Mouse (Mus musculus) stomach, embryonic 15.5 days (tissue): ENCODE measurements at regions not wholly inside any gene's neighbourhood (a gene's known extent, or its start where the extent isn't known, plus 50 kb on each side); places are given as distances from the start of the nearest gene placed in this dataset.
A peak's percentile ranks its signal among the peaks of the same experiment; 100 is the strongest.

Experiments used
- ATAC-seq: fragments of 200-750 bp; cut with Nextera tagmentation; 2 replicates; pipeline ENCODE4 v1.8.0; 2017; ENCODE audit warnings: low read depth, moderate number of reproducible peaks, moderate TSS enrichment; ENCODE audit not compliant: insufficient read depth, low FRiP score
- H3K27ac ChIP-seq: fragments of 300-500 bp; sonication (generic); 2 replicates; pipeline ENCODE4 v1.5.1; 2015; ENCODE audit warnings: mild to moderate bottlenecking, inconsistent platforms
- H3K27me3 ChIP-seq: fragments of 300-500 bp; sonication (generic); replicated peaks from 2 replicates; pipeline ENCODE4 v1.6.1; 2015; ENCODE audit warnings: inconsistent platforms
- H3K36me3 ChIP-seq: fragments of 300-500 bp; sonication (generic); 2 replicates; pipeline ENCODE4 v1.6.1; 2015; ENCODE audit warnings: inconsistent platforms
- H3K4me1 ChIP-seq: fragments of 300-500 bp; sonication (generic); 2 replicates; pipeline ENCODE4 v1.6.1; 2015; ENCODE audit warnings: inconsistent platforms
- H3K4me2 ChIP-seq: fragments of 300-500 bp; sonication (generic); 2 replicates; pipeline ENCODE4 v1.6.1; 2015; ENCODE audit warnings: mild to moderate bottlenecking, inconsistent platforms
- H3K4me3 ChIP-seq: fragments of 300-500 bp; sonication (generic); replicated peaks from 2 replicates; pipeline ENCODE4 v1.5.1; 2015; ENCODE audit warnings: inconsistent platforms
- H3K9ac ChIP-seq: fragments of 300-500 bp; sonication (generic); 2 replicates; pipeline ENCODE4 v1.6.1; 2015; ENCODE audit warnings: inconsistent platforms
- H3K9me3 ChIP-seq: fragments of 300-500 bp; sonication (generic); 2 replicates; pipeline ENCODE4 v1.6.1; 2016; ENCODE audit warnings: inconsistent platforms
- WGBS: fragments of 180-500 bp; shearing (Covaris S2); methylation state at CpG from one replicate; pipeline ENCODE4 v1.1.7; 2015; 5-methylcytosine and 5-hydroxymethylcytosine counted together

DNA sequence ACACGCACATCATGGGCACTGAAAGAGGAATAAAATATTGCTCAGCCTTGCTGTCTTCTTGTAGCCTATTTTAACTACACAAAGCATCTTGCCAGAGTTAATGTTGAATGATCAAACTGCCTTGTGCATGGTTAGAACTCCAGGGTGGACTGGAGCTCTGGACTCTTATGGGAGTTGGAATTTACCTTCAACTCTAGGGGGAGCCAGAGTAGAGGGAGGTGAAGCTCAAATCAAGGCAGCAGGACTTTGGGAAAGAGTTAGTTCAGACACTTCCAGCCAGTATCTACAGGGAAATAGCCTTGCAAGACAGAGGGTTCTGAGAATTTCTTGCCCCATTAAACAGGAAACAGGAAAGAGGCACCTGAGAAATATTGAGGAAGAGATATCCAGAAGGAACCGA is 505.3 kb downstream of the Fat4 start:
- Histone ChIP-seq H3K27ac (0 out of 2 replicates have a peak overlapping the region, but pooled peaks have one; percentile 32), H3K4me3 (no peak overlapping the region), H3K9me3 (no peaks in the 10 kb centered on the region), H3K27me3 (no peaks in the 10 kb centered on the region), H3K36me3 (no peaks in the 10 kb centered on the region), H3K4me1 (peaks cover 8% of the 10 kb centered on the region; the same call in 1 of the 2 replicates), H3K4me2 (no peak overlapping the region), H3K9ac (no peak overlapping the region)
- ATAC-seq: no peak
- 44% methylated on average over 2 of the region's 2 CpGs for WGBS

DNA sequence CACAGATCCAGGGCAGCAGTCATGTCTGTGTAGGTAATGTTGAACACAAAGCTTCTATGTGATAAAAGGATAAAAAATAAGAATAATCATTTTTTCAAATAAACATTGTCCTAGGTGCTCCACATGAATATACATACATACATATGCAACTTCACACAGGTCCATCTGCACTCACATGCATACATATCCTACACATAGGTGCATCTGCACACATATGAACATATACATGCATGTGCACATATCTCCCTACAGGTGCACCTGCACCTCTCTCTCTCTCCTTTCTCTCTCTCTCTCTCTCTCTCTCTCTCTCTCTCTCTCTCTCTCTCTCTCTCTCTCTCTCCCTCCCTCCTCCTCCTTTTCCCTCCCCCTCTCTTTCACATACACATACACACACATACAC is 509.9 kb downstream of the Fat4 start:
- no peaks in the 10 kb centered on the region for H3K9me3 ChIP-seq
- no peak overlapping the region for H3K4me3 ChIP-seq
- H3K36me3 ChIP-seq: no peaks in the 10 kb centered on the region
- no peak overlapping the region for H3K9ac ChIP-seq
- H3K4me1 ChIP-seq: 0 out of 2 replicates have a peak, but pooled peaks cover 5% of the 10 kb centered on the region
- no peaks in the 10 kb centered on the region for H3K27me3 ChIP-seq
- no peak overlapping the region for H3K4me2 ChIP-seq
- ATAC-seq: no peak
- H3K27ac ChIP-seq: no peak overlapping the region

DNA sequence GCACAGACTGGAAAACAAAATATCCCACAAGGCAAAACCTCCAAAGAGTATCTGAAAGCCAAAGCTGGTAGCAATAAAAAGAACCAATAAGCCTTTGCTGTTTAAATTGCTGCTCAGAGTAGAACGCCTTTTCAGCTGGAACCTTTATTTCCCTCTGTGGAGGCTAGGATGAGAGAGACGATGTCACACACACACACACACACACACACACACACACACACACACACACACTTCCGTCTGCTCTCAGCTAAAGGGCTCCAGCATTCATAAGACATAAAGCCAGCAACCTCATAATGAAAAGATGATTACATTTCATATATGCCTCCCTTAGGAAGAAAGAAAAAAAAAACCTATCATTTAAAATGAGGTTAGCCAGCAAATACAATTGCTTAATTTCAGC is 510.5 kb downstream of the Fat4 start:
- 0 out of 2 replicates have a peak, but pooled peaks cover 4% of the 10 kb centered on the region for H3K4me1 ChIP-seq
- H3K27me3 ChIP-seq: no peaks in the 10 kb centered on the region
- no peak overlapping the region for H3K27ac ChIP-seq
- H3K4me3 ChIP-seq: no peak overlapping the region
- ATAC-seq: no peak
- no peaks in the 10 kb centered on the region for H3K9me3 ChIP-seq
- H3K9ac ChIP-seq: no peak overlapping the region
- no peaks in the 10 kb centered on the region for H3K36me3 ChIP-seq
- WGBS: 63% methylated on average over 3 of the region's 3 CpGs
- no peak overlapping the region for H3K4me2 ChIP-seq

DNA sequence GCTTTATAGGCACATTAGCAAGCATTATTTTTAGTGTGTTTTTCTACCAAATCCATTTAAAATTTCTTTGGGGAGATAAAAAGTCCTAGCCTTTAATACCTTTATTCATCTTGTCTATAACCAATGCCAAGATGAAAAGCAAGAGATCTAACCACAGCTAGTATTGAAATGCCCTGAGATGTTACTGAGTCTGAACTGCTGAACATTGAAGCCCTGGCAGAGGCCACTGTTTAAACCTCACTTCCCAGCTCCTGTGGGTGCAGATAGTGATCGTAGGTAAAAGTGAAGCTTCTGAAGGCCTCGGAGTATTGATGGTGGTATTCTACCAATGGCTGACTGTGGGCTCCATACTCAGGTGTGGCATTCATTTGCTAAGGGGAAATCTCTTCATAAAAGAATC is 510.9 kb downstream of the Fat4 start:
- H3K9ac ChIP-seq: no peak overlapping the region
- WGBS: 95% methylated on average over 2 of the region's 2 CpGs
- no peaks in the 10 kb centered on the region for H3K4me1 ChIP-seq
- H3K9me3 ChIP-seq: no peaks in the 10 kb centered on the region
- H3K27me3 ChIP-seq: no peaks in the 10 kb centered on the region
- no peaks in the 10 kb centered on the region for H3K36me3 ChIP-seq
- no peak for ATAC-seq
- H3K4me3 ChIP-seq: no peak overlapping the region
- no peak overlapping the region for H3K27ac ChIP-seq
- H3K4me2 ChIP-seq: no peak overlapping the region

DNA sequence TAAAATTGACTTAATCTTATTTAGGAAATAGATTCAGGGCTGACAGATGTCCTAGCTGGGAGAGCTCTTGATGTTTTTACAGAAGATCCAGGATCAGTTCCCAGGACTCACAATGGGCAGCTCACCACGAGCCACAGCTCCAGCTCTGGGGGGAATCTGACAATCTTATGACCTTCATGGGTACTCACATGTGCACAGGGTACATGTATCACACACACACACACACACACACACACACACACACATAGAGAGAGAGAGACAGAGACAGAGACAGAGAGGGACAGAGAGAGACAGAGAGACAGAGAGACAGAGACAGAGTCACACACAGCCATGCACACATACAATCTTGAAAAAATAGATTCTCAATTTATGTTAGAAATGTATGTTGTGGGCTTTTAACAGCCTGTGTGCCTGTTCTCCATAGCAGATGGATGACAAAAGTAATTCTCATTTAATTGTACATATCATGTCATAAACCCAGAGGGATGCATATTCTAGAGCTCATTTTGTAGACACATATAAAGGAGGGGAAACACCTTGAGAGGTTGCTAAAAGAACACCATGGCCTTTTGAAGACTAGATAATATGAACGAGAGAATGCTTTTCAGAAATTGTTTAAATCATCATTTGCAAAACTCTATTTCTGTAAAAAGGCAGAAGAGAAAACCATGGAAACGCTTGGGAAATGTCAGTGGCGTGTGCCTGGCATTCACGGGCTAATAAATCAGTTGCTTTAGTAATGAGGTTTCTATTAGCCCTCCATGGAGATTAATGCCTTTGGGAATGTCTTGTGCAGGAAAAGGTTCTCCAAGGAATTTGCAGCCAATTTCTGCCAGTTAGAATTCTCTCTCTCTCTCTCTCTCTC is 538.3 kb downstream of the Fat4 start:
- no peak overlapping the region for H3K4me3 ChIP-seq
- no peak for ATAC-seq
- no peaks in the 10 kb centered on the region for H3K4me1 ChIP-seq
- H3K36me3 ChIP-seq: no peaks in the 10 kb centered on the region
- H3K27me3 ChIP-seq: no peaks in the 10 kb centered on the region
- no peak overlapping the region for H3K4me2 ChIP-seq
- 63% methylated on average over 5 of the region's 5 CpGs for WGBS
- H3K9ac ChIP-seq: no peak overlapping the region
- H3K9me3 ChIP-seq: no peaks in the 10 kb centered on the region
- no peak overlapping the region for H3K27ac ChIP-seq

DNA sequence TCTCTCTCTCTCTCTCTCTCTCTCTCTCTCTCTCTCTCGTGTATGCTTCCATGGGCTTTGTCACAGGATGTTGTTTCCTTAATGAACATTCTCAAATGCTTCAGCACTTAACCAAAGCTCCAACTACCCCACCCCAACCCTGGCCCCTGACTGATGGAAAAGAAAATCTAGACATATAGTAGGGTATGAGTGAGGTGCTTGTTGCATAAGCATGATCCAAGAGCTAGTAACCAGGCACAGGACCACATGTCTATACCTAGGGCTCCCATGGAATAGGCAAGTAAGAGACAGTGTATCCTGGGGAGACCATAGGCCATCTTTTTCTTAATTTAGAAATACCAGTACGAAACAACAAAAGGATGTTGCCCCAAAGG is 538.9 kb downstream of the Fat4 start:
- Histone ChIP-seq H3K27ac (no peak overlapping the region), H3K9me3 (no peaks in the 10 kb centered on the region), H3K4me2 (no peak overlapping the region), H3K4me3 (no peak overlapping the region), H3K4me1 (no peaks in the 10 kb centered on the region), H3K9ac (no peak overlapping the region), H3K36me3 (no peaks in the 10 kb centered on the region), H3K27me3 (no peaks in the 10 kb centered on the region)
- no peak for ATAC-seq
- 74% methylated on average over 2 of the region's 2 CpGs for WGBS

DNA sequence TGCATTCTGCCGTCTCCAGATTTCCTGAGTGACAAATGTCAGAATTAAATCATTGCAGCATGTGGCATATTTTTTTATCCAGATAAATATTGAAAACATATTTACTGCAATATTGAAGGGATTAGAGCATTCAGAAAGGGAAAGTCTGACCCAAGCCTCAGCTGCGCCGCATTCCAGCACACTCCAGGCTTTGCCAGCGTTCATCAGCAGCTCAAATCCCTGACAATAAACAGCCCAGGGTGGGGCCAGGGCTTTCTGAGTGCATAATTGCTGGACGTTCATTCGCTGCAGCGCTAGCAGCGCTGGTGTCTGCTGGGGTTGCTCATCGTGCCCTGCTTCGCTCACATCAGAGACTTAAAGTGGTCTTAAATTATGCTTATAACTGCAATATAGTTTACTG is 556.6 kb downstream of the Fat4 start:
- H3K27ac ChIP-seq: no peak overlapping the region
- no peaks in the 10 kb centered on the region for H3K27me3 ChIP-seq
- no peak overlapping the region for H3K4me2 ChIP-seq
- 46% methylated on average over 10 of the region's 10 CpGs for WGBS
- no peak for ATAC-seq
- no peak overlapping the region for H3K9ac ChIP-seq
- no peak overlapping the region for H3K4me3 ChIP-seq
- no peaks in the 10 kb centered on the region for H3K9me3 ChIP-seq
- H3K36me3 ChIP-seq: no peaks in the 10 kb centered on the region
- H3K4me1 ChIP-seq: no peaks in the 10 kb centered on the region

DNA sequence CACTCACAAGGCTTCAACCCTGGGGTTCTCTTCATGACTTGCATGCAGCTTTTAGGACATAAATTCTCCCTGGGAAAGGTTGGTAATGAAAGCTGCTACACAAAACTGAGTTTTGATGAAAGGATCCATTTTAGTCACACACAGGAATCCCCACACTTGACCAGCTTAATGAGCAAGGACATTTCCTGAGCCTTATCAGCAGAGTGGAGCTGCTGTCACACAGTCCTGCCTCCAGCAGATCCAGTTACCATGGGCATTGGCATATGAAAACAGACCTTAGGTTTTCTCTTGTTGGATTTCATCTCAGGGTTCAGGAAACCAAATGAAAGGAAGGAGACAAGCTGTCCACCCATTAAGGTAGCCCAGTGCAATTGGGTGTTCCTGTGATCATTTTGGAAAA is 568.9 kb downstream of the Fat4 start:
- H3K4me2 ChIP-seq: no peak overlapping the region
- H3K4me1 ChIP-seq: no peaks in the 10 kb centered on the region
- no peaks in the 10 kb centered on the region for H3K9me3 ChIP-seq
- ATAC-seq: no peak
- H3K4me3 ChIP-seq: no peak overlapping the region
- H3K27me3 ChIP-seq: no peaks in the 10 kb centered on the region
- no peak overlapping the region for H3K9ac ChIP-seq
- no peaks in the 10 kb centered on the region for H3K36me3 ChIP-seq
- no peak overlapping the region for H3K27ac ChIP-seq

DNA sequence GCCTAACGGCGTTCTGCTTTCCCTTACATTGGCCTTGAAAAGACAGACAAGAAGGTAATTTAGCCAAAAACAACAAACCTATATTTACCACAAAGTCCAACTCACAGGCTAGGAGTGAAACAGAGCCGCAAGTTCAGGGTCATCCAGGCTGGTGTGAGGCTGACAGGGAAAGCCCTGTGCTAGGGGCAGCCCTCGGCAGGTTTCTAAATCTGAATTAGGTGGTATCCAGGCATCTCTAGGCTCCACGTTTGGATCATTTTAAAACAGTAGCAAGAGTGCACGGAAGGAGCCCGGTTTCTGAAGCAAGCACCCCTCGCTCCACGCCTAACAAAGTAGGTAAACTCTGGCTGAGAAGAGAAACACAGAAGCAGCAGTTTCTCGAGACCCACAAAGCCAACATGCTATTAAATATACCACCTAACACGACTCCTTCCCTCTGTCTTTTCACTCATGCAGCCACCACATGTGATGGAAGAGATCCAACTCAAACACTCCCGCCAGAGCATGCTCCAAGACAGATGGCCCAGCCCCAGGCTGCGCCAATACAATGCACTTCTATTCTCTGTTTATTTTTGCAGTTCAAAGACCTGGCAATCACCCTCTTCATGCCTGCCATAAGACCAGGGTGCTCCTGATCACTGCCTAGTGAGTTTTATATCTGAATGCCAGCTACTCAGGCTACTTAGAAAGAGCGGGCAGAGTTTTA is 573.6 kb downstream of the Fat4 start:
- Histone ChIP-seq H3K27me3 (no peaks in the 10 kb centered on the region), H3K4me2 (no peak overlapping the region), H3K4me3 (no peak overlapping the region), H3K27ac (no peak overlapping the region), H3K4me1 (no peaks in the 10 kb centered on the region), H3K36me3 (no peaks in the 10 kb centered on the region), H3K9ac (no peak overlapping the region), H3K9me3 (no peaks in the 10 kb centered on the region)
- 56% methylated on average over 14 of the region's 14 CpGs for WGBS
- ATAC-seq: no peak

DNA sequence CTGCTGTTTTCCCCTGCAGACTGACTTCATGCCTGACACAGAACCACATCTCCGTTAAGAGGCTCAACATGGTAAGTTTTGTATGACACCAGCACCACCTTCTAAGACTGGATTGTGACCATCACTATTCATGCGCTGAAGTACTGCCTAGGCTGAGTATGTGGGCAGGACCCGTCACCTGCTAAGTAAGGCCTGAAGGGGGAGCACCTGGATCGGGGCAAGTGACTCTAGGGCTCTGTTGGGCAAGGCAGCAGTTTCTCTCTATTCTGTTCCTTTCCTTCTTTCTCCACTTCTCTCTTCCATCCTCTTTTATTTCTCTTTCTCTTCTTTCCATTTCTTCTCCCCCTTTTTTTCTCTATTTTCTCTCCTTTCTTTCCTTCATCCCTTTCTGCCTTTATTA is 574.8 kb downstream of the Fat4 start:
- Histone ChIP-seq H3K4me3 (no peak overlapping the region), H3K27me3 (no peaks in the 10 kb centered on the region), H3K4me2 (no peak overlapping the region), H3K4me1 (no peaks in the 10 kb centered on the region), H3K9ac (no peak overlapping the region), H3K27ac (no peak overlapping the region), H3K36me3 (no peaks in the 10 kb centered on the region), H3K9me3 (no peaks in the 10 kb centered on the region)
- ATAC-seq: no peak
- WGBS: 96% methylated on average over 4 of the region's 4 CpGs

DNA sequence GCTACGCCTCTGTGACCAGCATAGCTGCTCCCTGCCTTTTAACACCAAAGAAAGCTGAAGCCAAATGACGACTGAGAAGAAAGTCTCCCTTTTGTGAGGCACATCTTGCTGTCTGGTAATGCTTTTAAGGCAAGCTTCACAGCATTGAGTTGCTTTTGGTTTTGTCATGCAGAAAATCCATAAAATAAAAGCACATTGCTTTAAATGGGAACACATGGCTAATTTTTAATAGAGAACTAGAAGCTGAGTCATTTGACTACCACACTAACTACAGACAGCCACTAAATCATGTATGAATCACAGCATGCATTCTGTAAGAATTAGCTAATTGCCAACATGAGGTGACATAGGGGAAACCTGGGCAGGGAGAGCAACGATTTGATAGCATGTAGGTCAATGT is 579.1 kb downstream of the Fat4 start:
- no peaks in the 10 kb centered on the region for H3K4me1 ChIP-seq
- H3K27ac ChIP-seq: no peak overlapping the region
- H3K36me3 ChIP-seq: no peaks in the 10 kb centered on the region
- no peaks in the 10 kb centered on the region for H3K27me3 ChIP-seq
- no peak for ATAC-seq
- no peak overlapping the region for H3K4me3 ChIP-seq
- no peak overlapping the region for H3K4me2 ChIP-seq
- H3K9me3 ChIP-seq: no peaks in the 10 kb centered on the region
- WGBS: 79% methylated on average over 3 of the region's 3 CpGs
- H3K9ac ChIP-seq: no peak overlapping the region

DNA sequence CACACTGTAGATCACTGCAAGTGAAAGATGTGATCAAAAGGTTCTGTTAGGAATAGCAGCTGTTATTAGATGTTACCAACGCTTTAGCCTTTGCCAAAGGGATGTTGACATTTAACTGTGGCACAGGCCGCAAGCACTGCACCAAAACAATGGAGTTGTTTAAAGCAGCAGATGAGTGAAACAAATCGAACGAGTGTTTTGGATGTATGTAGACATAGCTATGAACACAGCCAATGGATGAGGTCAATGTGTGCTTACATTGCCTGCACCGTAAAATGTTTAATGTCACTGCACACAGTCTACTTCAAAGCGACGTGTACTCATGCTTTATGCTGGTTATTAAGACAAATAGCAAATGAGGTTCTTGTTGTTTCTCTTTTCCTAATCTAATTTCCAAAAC is 602.7 kb downstream of the Fat4 start:
- H3K4me2 ChIP-seq: no peak overlapping the region
- no peaks in the 10 kb centered on the region for H3K36me3 ChIP-seq
- H3K9ac ChIP-seq: no peak overlapping the region
- no peaks in the 10 kb centered on the region for H3K9me3 ChIP-seq
- no peaks in the 10 kb centered on the region for H3K27me3 ChIP-seq
- H3K27ac ChIP-seq: no peak overlapping the region
- no peaks in the 10 kb centered on the region for H3K4me1 ChIP-seq
- H3K4me3 ChIP-seq: no peak overlapping the region
- 51% methylated on average over 7 of the region's 7 CpGs for WGBS
- no peak for ATAC-seq
